Mouse (Mus musculus): ENCODE results near the gene March2. TPM values are rescaled to one million over a fixed set of nuclear protein-coding genes. Genes with fewer than 3 reads are reported as not detected.

Gene March2
- polyA plus RNA-seq, 1 experiment from 2014 or later, result 73.5 TPM

Other genes with a start within 250 kb of the March2 start
- gene Adamts10, start 194.5 kb downstream of the March2 start, polyA plus RNA-seq (2014; fragmentation: Nextera tagmentation; extraction: Ambion mirVana), result 45.9 and 57.2 TPM in 2 replicates
- 1.0 and 2.8 TPM in 2 replicates for gene Myo1f, start 163.0 kb downstream of the March2 start, polyA plus RNA-seq (2014; fragmentation: Nextera tagmentation; extraction: Ambion mirVana)
- gene Zfp414, start 89.6 kb downstream of the March2 start, polyA plus RNA-seq (2014; fragmentation: Nextera tagmentation; extraction: Ambion mirVana), result 91.1 and 111 TPM in 2 replicates
- 0.68 and 0.71 TPM in 2 replicates for gene Pram1, start 80.6 kb downstream of the March2 start, polyA plus RNA-seq (2014; fragmentation: Nextera tagmentation; extraction: Ambion mirVana)
- 172 and 220 TPM in 2 replicates for gene Hnrnpm, start 31.8 kb downstream of the March2 start, polyA plus RNA-seq (2014; fragmentation: Nextera tagmentation; extraction: Ambion mirVana)
- 449 and 532 TPM in 2 replicates for gene Rab11b, start 41.9 kb upstream of the March2 start, polyA plus RNA-seq (2014; fragmentation: Nextera tagmentation; extraction: Ambion mirVana)
- 9.7 and 20.6 TPM in 2 replicates for gene Angptl4, start 63.2 kb upstream of the March2 start, polyA plus RNA-seq (2014; fragmentation: Nextera tagmentation; extraction: Ambion mirVana)
- 40.1 and 42.1 TPM in 2 replicates for gene Kank3, start 91.8 kb upstream of the March2 start, polyA plus RNA-seq (2014; fragmentation: Nextera tagmentation; extraction: Ambion mirVana)
- gene Rps28, start 105.9 kb upstream of the March2 start, polyA plus RNA-seq (2014; fragmentation: Nextera tagmentation; extraction: Ambion mirVana), result 550 and 584 TPM in 2 replicates
- 529 and 591 TPM in 2 replicates for gene Ndufa7, start 105.9 kb upstream of the March2 start, polyA plus RNA-seq (2014; fragmentation: Nextera tagmentation; extraction: Ambion mirVana)
- 52.1 and 54.1 TPM in 2 replicates for gene Cd320, start 124.4 kb upstream of the March2 start, polyA plus RNA-seq (2014; fragmentation: Nextera tagmentation; extraction: Ambion mirVana)
- gene Gm7029, start 155.2 kb upstream of the March2 start, polyA plus RNA-seq (2014; fragmentation: Nextera tagmentation; extraction: Ambion mirVana), result not detected in 2 replicates
- 1.1 and 1.6 TPM in 2 replicates for gene Kifc1, start 172.0 kb upstream of the March2 start, polyA plus RNA-seq (2014; fragmentation: Nextera tagmentation; extraction: Ambion mirVana)
- gene Platr17, start 186.5 kb upstream of the March2 start, polyA plus RNA-seq (2014; fragmentation: Nextera tagmentation; extraction: Ambion mirVana), result 0.70 and 0.79 TPM in 2 replicates
- gene Daxx, start 190.7 kb upstream of the March2 start, polyA plus RNA-seq (2014; fragmentation: Nextera tagmentation; extraction: Ambion mirVana), result 46.0 and 54.1 TPM in 2 replicates
- 35.7 and 36.2 TPM in 2 replicates for gene Tapbp, start 197.2 kb upstream of the March2 start, polyA plus RNA-seq (2014; fragmentation: Nextera tagmentation; extraction: Ambion mirVana)
- 6.5 and 8.9 TPM in 2 replicates for gene Zbtb22, start 197.2 kb upstream of the March2 start, polyA plus RNA-seq (2014; fragmentation: Nextera tagmentation; extraction: Ambion mirVana)
- 48.8 and 51.3 TPM in 2 replicates for gene Rgl2, start 210.9 kb upstream of the March2 start, polyA plus RNA-seq (2014; fragmentation: Nextera tagmentation; extraction: Ambion mirVana)
- 168 TPM in 2 replicates for gene Pfdn6, start 221.7 kb upstream of the March2 start, polyA plus RNA-seq (2014; fragmentation: Nextera tagmentation; extraction: Ambion mirVana)
- gene Wdr46, start 222.0 kb upstream of the March2 start, polyA plus RNA-seq (2014; fragmentation: Nextera tagmentation; extraction: Ambion mirVana), result 18.9 TPM in 2 replicates
- 6.2 and 8.9 TPM in 2 replicates for gene B3galt4, start 232.8 kb upstream of the March2 start, polyA plus RNA-seq (2014; fragmentation: Nextera tagmentation; extraction: Ambion mirVana)
- 57.9 and 59.9 TPM in 2 replicates for gene Vps52, start 237.1 kb upstream of the March2 start, polyA plus RNA-seq (2014; fragmentation: Nextera tagmentation; extraction: Ambion mirVana)
- 825 and 874 TPM in 2 replicates for gene Rps18, start 237.3 kb upstream of the March2 start, polyA plus RNA-seq (2014; fragmentation: Nextera tagmentation; extraction: Ambion mirVana)

Data from neural tube, embryonic 14.5 days (tissue).